Mouse (Mus musculus) heart, postnatal 0 days (tissue): ENCODE data around the gene Sox6.
A peak's percentile ranks its signal among the peaks of the same experiment; 100 is the strongest.

Source experiments
- CTCF ChIP-seq: IDR thresholded peaks from 2 replicates; pipeline ENCODE4 v1.5.1; 2016; ENCODE audit warnings: antibody characterized with exemption, control low read depth, low read depth
- EP300 ChIP-seq: IDR thresholded peaks from 2 replicates; pipeline ENCODE4 v1.6.1; 2016; ENCODE audit warnings: antibody characterized with exemption, low read depth

DNA sequence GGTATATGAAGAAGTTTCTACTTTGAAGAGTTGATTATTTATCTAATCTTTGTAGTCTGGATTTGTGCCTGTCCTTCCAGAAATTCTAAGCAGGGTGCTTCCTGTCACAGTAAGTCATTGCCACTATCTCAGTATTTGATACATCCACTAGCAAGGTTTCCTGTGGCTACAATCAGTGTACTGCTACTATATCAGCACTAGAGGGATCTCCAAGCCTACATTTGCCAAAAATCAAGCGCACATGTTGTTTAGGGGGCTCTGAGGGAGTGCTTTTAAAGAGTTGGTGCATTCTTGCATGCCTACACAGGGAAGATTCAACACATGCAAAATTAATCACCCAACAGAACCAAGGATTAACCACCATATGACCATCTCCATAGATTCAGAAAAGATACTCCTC is 22.1 kb upstream of the Sox6 start:
- TF ChIP-seq CTCF, result peak; percentile 55
- no peak for TF ChIP-seq EP300
